Mouse (Mus musculus) thymus, postnatal 14 days (tissue): ENCODE data around the gene Sdc3.

Experiments
- DNase-seq: peaks from one replicate; pipeline ENCODE4 v3.0.0; 2021

Sdc3 gene

DNA sequence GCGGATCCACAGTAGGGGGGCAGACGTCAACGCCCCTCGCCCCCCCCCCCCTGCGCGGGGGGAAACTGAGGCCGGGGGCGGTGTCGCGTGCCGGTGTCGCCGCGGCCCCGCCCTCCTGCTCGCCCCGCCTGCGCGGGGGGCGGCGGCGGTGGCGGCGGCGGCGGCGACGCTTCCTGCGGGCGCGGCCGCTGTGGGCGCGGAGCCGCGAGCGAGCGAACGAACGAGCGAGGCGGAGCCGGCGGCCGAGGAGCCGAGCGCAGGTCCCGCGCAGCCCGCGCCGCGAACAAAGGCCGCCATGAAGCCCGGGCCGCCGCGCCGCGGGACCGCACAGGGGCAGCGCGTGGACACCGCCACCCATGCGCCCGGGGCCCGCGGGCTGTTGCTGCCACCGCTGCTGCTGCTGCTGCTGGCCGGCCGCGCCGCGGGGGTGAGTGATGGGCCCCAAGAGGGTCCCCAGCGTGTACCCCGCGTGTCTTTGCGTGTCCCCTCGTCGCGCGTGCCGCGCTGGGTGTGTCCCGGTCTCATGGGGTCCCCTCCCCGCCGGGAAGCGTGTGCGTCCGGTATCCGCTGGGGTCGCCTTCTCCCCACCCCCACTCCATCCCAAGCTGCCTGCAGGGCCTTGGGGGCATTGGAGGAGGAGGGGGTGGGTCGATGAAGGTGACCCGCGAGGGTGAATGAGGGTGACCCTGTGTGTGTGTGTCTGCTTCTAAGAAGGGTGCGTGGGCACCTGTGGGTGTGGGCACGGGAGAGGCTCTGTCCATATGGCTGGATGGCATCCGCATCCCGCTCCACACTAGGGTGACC, at the start of gene Sdc3:
Sdc3 (plus strand) TSS at position 162 of the 804 bp plus-strand sequence.
- peak; percentile 45 for DNase-seq

DNA sequence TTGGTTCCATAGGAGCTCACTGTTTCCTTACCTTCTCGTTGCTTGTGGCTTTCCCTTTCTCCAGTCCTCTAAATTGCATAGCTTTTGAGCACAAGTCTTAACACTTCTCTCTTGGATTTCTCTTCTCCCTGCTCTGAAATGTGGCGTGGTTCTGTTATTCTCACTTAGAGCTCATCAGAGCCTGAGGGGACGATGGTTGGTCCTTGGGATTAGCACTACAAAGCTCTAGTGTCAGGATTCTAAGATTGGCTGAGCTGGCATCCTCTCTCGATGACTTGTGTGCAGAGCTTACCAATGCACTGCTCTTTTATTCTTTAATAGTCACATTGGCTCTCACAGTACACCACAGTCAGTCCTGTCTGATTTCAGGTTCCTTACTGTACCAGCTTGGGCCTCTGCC, 48.3 kb upstream of the Sdc3 start:
- DNase-seq, result no peak

DNA sequence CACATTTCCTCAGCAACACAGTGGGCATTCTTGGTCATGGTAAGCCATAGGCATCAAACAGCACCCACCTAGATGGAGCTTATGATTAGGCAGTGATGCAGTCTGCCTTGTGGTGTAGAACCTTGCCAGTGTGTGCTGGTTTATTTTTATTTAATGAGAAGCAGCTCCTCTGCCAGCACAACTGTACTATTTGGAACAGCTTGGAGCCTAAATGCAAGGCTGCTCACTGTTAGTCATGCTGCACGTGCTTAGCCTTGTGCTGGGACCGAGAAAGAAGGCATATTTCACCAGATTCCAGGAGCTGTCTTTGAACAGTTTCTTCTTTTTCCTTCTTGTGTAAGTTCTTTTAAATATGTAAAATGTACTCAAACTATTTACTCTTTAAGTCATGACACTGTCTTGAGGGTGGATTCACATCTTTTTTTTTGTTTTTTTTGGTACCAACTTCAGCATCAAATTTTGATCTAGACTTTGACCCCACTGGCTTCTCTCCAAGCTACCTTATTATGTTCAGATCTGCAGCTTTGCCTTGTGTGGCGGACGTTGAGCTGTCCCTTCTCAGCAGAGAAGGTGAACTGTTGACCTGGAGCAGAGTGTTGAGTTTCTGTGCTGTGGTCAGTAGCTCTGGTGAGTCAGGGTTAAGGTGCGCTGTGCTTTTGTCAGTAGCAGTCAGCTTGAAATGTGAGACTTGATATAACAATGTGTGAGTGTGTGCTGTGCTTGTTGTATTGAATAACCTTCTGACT, 46.6 kb upstream of the Sdc3 start:
- no peak for DNase-seq

GRCm38 (mm10) chr4:130749566-130749965, 42.8 kb upstream of the Sdc3 start:
- DNase-seq, result no peak

DNA sequence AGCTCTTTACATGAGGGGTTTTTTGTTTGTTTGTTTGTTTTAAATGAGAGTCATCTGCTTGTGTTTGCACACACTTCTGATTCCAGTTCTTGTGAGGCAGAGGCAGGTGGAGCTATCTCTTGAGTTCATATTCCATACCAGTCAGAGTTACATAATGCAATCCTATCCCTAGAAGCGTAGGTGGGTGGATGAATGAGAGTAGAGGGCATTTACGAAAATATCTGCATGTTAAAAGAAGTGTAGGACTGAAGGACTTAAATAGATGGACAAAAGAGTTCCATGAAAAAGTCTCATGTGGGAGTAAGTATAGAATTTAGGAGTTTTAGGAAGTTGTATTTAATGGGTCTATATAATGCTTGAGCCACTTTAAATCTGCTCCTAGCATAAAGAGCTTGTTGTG, 40.4 kb upstream of the Sdc3 start:
- no peak for DNase-seq

DNA sequence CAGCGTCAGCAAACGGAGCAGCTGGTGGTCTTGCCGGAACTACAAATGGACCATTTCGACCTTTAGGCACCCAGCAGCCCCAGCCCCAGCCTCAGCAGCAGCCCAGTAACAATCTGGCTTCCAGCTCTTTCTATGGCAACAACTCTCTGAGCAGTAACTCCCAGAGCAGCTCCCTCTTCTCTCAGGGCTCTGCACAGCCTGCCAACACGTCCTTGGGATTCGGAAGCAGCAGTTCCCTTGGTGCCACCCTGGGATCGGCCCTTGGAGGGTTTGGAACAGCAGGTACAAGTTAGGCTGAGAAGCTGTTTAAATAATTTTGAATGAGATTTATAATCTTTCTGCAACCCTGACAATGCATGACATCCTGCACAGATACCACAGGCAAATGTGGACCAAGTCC, 39.7 kb upstream of the Sdc3 start:
- no peak for DNase-seq

- DNase-seq, result no peak
Measured at GRCm38 (mm10) chr4:130753755-130754154, 38.6 kb upstream of the Sdc3 start.

- no peak for DNase-seq
Measured at GRCm38 (mm10) chr4:130754776-130755175, 37.6 kb upstream of the Sdc3 start.

- DNase-seq, result no peak
Measured at GRCm38 (mm10) chr4:130759875-130760274, 32.5 kb upstream of the Sdc3 start.

DNA sequence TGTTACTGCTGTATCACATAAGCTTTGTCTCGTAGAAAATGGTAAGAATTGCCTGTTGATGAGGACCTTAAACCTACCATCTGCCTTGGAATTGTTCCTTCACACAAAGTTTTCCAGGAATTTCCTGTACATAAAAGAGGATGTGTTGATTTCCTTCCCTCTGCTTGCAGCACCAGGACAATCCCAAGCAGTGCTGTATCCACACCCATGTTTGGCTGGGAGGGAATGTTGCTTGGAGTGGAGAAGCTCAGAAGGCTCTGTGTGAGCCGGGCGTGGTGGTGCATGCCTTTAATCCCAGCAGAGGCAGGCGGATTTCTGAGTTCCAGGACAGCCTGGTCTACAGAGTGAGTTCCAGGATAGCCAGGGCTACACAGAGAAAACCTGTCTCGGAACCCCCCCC, 30.5 kb upstream of the Sdc3 start:
- DNase-seq, result no peak

- DNase-seq, result no peak
Measured at GRCm38 (mm10) chr4:130765399-130766160, 26.8 kb upstream of the Sdc3 start.

- no peak for DNase-seq
Measured at GRCm38 (mm10) chr4:130766387-130766786, 25.9 kb upstream of the Sdc3 start.

DNA sequence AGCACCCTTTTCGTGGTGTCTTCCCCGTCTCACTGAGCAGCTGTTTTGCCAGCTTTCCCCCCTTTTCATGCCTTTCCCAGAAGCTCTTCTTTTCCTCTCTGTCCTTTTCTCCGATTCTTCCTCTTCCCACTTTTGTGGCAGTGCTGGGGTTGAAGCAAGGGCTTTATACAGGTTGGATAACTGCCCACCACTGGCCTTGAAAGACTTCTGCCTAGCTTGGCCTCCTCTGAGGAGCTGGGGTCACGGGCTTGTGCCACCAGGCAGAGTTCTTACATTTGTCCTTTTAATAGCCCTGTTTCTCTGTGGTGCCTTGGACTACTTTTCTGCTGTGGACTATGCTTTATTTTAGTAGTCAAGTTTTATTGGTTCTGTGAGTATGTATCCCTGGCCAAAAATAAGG, 25.4 kb upstream of the Sdc3 start:
- no peak for DNase-seq

DNA sequence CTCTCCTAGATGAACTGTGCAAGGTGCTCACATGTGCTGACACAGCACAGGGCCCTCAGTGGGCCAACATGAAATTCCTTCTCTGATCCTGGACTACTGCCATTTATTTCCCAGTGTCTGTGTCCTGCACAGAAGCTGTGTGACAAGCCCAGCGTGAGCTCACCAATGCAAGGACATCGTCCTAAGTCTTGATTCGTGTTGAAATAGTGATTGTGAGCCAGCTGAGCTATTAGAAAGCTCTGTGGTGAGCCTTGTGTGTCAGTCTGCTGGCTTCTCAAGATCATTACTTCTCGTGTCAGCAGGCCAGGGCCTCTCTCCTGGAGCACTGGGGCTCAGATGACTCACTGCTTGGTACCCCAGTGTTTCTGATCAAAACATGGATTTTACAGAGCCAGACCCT, 18.4 kb upstream of the Sdc3 start:
- no peak for DNase-seq

- DNase-seq, result peak; percentile 70
Measured at GRCm38 (mm10) chr4:130774822-130775221, 17.5 kb upstream of the Sdc3 start.

DNA sequence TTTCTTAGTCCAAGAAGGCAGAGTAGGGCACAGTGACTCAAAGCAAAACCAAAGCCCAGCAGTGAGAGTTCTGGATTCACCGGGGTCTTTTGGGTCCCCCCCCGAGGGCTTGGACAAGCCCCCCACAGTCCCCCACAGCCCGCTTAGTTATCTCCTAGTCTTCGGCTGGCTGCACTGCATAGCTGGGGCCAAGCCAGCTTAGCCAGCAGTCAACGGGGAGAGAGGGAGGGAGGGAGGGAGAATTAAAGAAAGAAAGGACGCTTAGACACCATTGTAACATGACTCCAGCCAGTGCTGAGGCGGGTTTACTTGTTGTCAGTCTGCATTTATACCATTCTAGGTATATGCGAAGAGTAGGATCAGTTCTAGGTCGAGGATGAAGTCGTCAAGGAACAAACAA, 14.7 kb upstream of the Sdc3 start:
- no peak for DNase-seq

- no peak for DNase-seq
Measured at GRCm38 (mm10) chr4:130779037-130779436, 13.3 kb upstream of the Sdc3 start.

DNA sequence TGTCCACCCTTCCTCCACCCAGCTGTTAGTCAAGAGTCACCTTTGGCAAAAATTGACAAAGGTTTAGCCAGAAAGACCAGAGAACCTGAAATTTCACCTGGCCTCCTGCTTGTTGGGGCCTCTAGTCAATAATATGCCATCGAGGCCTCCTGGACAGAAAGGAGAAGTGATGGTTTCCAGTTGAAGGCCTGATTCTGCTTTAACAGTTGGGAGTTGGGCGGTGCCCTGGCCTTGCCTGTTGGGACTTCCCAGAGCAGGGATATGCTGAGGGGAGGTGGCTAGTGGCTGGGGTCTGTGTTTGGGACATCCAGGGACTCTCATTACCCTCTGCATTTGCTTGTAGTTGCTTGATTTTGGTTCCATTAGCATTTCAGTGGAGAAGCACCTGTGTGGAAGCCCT, 9.8 kb upstream of the Sdc3 start:
- DNase-seq, result no peak

GRCm38 (mm10) chr4:130784755-130785154, 7.6 kb upstream of the Sdc3 start:
- peak; percentile 64 for DNase-seq

- no peak for DNase-seq
Measured at GRCm38 (mm10) chr4:130787530-130787929, 4.8 kb upstream of the Sdc3 start.

- peak; percentile 75 for DNase-seq
Measured at GRCm38 (mm10) chr4:130790180-130790579, 2.2 kb upstream of the Sdc3 start.

DNA sequence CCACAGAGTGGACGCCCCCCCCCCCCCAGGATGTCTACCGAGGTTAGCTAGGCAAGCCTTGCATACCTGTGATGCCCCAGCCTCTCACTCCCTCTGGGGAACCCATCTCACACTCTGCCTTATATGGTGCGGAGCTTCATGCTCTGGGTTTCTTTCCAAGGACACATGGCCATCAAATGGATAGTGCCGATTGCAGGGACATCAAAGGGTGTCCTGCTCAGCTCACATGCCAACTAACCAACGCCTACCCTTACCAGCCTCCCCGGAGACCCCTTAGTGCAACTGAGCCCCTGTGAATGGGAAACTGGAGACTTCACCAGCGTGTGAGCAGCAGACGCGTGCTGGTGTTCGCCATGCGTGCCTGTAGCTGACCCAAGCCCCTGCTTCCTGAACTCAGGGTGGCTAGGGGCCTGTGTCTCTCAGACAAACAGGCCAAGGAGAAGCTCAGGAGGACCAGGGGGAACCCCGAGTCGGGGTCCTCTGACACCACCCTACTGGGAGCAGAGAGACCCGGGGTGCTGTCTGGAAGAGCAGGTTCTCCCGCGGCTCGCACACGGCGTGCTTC, 444 bp upstream of the Sdc3 start:
- DNase-seq, result no peak

GRCm38 (mm10) chr4:130793180-130793501, 804 bp downstream of the Sdc3 start:
- DNase-seq, result no peak
